Mouse (Mus musculus): ENCODE results near the gene Nlrc5.

GRCm38 (mm10) chr8:94386214-94387026, 47.7 kb upstream of the Nlrc5 start, which contains the start of gene Herpud1:
- peak; percentile 67 for TF ChIP-seq GATA1 (IDR thresholded peaks at IDR 0.05; ENCODE audit: low read length)
- TF ChIP-seq TAL1 (IDR thresholded peaks at IDR 0.05; ENCODE audit: low read length) = no peak

Data from erythroblast, embryonic 14.5 days (primary cell).